8 mouse cellular contexts compared by ENCODE assay signal in the genomic region with DNA sequence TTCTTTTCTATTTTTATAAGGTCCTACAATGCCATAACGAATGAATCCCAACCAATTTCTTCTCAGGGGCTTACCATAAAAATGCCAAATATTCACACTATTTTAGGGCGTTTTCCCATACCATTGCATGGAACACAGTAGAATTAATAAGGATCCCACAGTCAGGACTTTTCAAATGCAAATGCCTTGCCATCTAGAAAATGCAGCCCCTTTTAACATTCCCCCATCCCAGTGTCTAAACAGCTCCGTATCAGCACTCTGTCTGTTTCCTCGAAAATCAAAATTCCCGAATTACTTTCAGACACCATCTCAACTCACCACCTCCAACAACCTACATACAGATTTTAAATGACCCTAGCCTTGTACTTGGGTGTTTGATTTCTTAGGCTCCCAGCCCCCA. TPM values are rescaled to one million over a fixed set of nuclear protein-coding genes. Genes with fewer than 3 reads are reported as not detected.
DNase-seq lines count a peak whose midpoint lies in the region; ATAC-seq and TF ChIP-seq lines count a peak whose summit lies in the region.

No protein-coding gene starts in this region.

- no peak for ATAC-seq in forebrain, postnatal 0 days
- ATAC-seq in liver, embryonic 15.5 days (ENCODE audit: insufficient read depth), result no peak

- peaks cover 48% of the 10 kb centered on the region for H3K4me1 ChIP-seq in heart, embryonic 10.5 days
- peaks cover 54% of the 10 kb centered on the region for H3K4me1 ChIP-seq in E14TG2a.4 (replicated peaks; ENCODE audit: low read depth, low read length)
- peaks cover 3% of the 10 kb centered on the region; the same call in 1 of the 2 replicates for H3K4me1 ChIP-seq in forebrain, postnatal 0 days (ENCODE audit: insufficient read depth)
- H3K4me1 ChIP-seq in liver, embryonic 15.5 days (replicated peaks), result peaks cover 15% of the 10 kb centered on the region

- H3K27me3 ChIP-seq in heart, embryonic 10.5 days (ENCODE audit: insufficient read depth, poor library complexity, severe bottlenecking), result no peaks in the 10 kb centered on the region
- peaks cover 17% of the 10 kb centered on the region for H3K27me3 ChIP-seq in E14TG2a.4 (ENCODE audit: insufficient read depth, low read length)
- H3K27me3 ChIP-seq in forebrain, postnatal 0 days (ENCODE audit: insufficient read depth, low read length), result no peaks in the 10 kb centered on the region
- peaks cover 22% of the 10 kb centered on the region for H3K27me3 ChIP-seq in liver, embryonic 15.5 days

- peaks cover 18% of the 10 kb centered on the region for H3K36me3 ChIP-seq in heart, embryonic 10.5 days
- peaks cover 5% of the 10 kb centered on the region; the same call in 1 of the 2 replicates for H3K36me3 ChIP-seq in E14TG2a.4 (ENCODE audit: insufficient read depth, low read length)
- no peaks in the 10 kb centered on the region for H3K36me3 ChIP-seq in forebrain, postnatal 0 days (ENCODE audit: insufficient read depth)
- H3K36me3 ChIP-seq in liver, embryonic 15.5 days (replicated peaks), result no peaks in the 10 kb centered on the region

- no peak for TF ChIP-seq CTCF in E14TG2a.4 (conservative IDR thresholded peaks at IDR 0.05; ENCODE audit: low read length)
- TF ChIP-seq CTCF in forebrain, postnatal 0 days (IDR thresholded peaks at IDR 0.05; ENCODE audit: low read depth), result no peak

- H3K27ac ChIP-seq in heart, embryonic 10.5 days, result peak overlapping the region; percentile 99
- H3K27ac ChIP-seq in forebrain, postnatal 0 days (ENCODE audit: low read depth, low read length), result no peak overlapping the region
- H3K27ac ChIP-seq in liver, embryonic 15.5 days (replicated peaks), result no peak overlapping the region

- peak overlapping the region; percentile 83; the same call in 1 of the 2 replicates for H3K9ac ChIP-seq in forebrain, postnatal 0 days
- H3K9ac ChIP-seq in liver, embryonic 15.5 days, result no peak overlapping the region

- no peaks in the 10 kb centered on the region for H3K9me3 ChIP-seq in heart, embryonic 10.5 days
- H3K9me3 ChIP-seq in E14TG2a.4 (ENCODE audit: low read length), result no peaks in the 10 kb centered on the region
- H3K9me3 ChIP-seq in forebrain, postnatal 0 days (ENCODE audit: low read length), result no peaks in the 10 kb centered on the region
- H3K9me3 ChIP-seq in liver, embryonic 15.5 days (replicated peaks), result no peaks in the 10 kb centered on the region

- DNase-seq in heart, embryonic 10.5 days (ENCODE audit: low spot score), result no peak
- DNase-seq in heart, adult 9 months (ENCODE audit: low spot score in 2 of 2), result no peak
- DNase-seq in forebrain, postnatal 0 days, result no peak
- no peak for DNase-seq in urinary bladder, postnatal 36 days (ENCODE audit: low spot score in 2 of 2)
- DNase-seq in urinary bladder, postnatal 4 days (ENCODE audit: low spot score in 2 of 2), result no peak
- DNase-seq in right cerebral cortex, postnatal 4 days, result no peak

- peak overlapping the region; percentile 88 for H3K4me3 ChIP-seq in heart, embryonic 10.5 days
- H3K4me3 ChIP-seq in E14TG2a.4 (replicated peaks; ENCODE audit: low read length), result peak overlapping the region; percentile 90
- peak overlapping the region; percentile 67 for H3K4me3 ChIP-seq in forebrain, postnatal 0 days (ENCODE audit: low read depth, low read length)
- H3K4me3 ChIP-seq in liver, embryonic 15.5 days (replicated peaks), result peak overlapping the region; percentile 67; the same call in 1 of the 2 replicates

- H3K4me2 ChIP-seq in forebrain, postnatal 0 days (ENCODE audit: low read depth), result peak overlapping the region; percentile 84
- H3K4me2 ChIP-seq in liver, embryonic 15.5 days, result peak overlapping the region; percentile 81

- WGBS in heart, embryonic 10.5 days, result 26% methylated on average over 5 of the region's 5 CpGs
- WGBS in forebrain, postnatal 0 days, result 14% methylated on average over 5 of the region's 5 CpGs
- WGBS in liver, embryonic 15.5 days (ENCODE audit: insufficient replicate concordance), result 54% methylated on average over 5 of the region's 5 CpGs

RNA-seq across cellular contexts. Expression of a gene that starts 1.3 kb away (rescaled TPM):
- 29.1 and 46.4 TPM in 2 replicates for polyA plus RNA-seq in heart, embryonic 10.5 days (2016; fragmentation: Nextera tagmentation; extraction: Ambion mirVana)
- total RNA-seq in forebrain, postnatal 0 days (2014; rRNA removed), result 17.8 and 19.7 TPM in 2 replicates
- polyA plus RNA-seq in forebrain, postnatal 0 days (2015; fragmentation: Nextera tagmentation; extraction: Ambion mirVana), result 6.7 and 9.2 TPM in 2 replicates
- 4.1 and 5.3 TPM in 2 replicates for polyA plus RNA-seq in liver, embryonic 15.5 days (2015; fragmentation: Nextera tagmentation; extraction: Ambion mirVana)
